Comparison of ENCODE assay signal across 8 mouse cellular contexts in genomic region chr4:134468578-134469266, GRCm38 (mm10). TPM values are rescaled to one million over a fixed set of nuclear protein-coding genes. Genes with fewer than 3 reads are reported as not detected.
DNase-seq lines count a peak whose midpoint lies in the region; ATAC-seq lines count a peak whose summit lies in the region.

No protein-coding gene starts in this region.

- H3K4me2 ChIP-seq in hindbrain, embryonic 13.5 days, result peak overlapping the region; percentile 85

- H3K27ac ChIP-seq in hindbrain, embryonic 13.5 days, result peak overlapping the region; percentile 99

- under 1% methylated on average over 56 of the region's 68 CpGs for WGBS in hindbrain, embryonic 13.5 days

- peak overlapping the region; percentile 96 for H3K4me3 ChIP-seq in hindbrain, embryonic 13.5 days

- no peaks in the 10 kb centered on the region for H3K9me3 ChIP-seq in hindbrain, embryonic 13.5 days

- H3K9ac ChIP-seq in hindbrain, embryonic 13.5 days, result peak overlapping the region; percentile 99

- H3K27me3 ChIP-seq in hindbrain, embryonic 13.5 days, result no peaks in the 10 kb centered on the region

- peak; percentile 97 for DNase-seq in Muller cell, postnatal 12 days (ENCODE audit: inconsistent ontology term)
- peak; percentile 96 for DNase-seq in cerebellum, adult 9-11 months
- DNase-seq in frontal cortex, postnatal 10 days (ENCODE audit: low spot score in 2 of 2), result peak; percentile 91 to 92
- peak; percentile 86 to 92 for DNase-seq in layer of hippocampus, postnatal 25 days (ENCODE audit: extremely low spot score in 1 of 2, low spot score in 1 of 2)
- peak; percentile 96 for DNase-seq in lung, postnatal 25 days (ENCODE audit: low spot score)
- DNase-seq in retina, embryonic 14.5 days (ENCODE audit: low spot score), result peak; percentile 97
- peak; percentile 100 for DNase-seq in thymus, postnatal 4 days

- peaks cover 25% of the 10 kb centered on the region for H3K36me3 ChIP-seq in hindbrain, embryonic 13.5 days

- ATAC-seq in hindbrain, embryonic 13.5 days (ENCODE audit: low FRiP score), result peak; percentile 87

- H3K4me1 ChIP-seq in hindbrain, embryonic 13.5 days (replicated peaks), result peaks cover 49% of the 10 kb centered on the region

RNA-seq across cellular contexts. Expression of gene Stmn1, which starts 0.6 kb away (rescaled TPM):
- polyA plus RNA-seq in hindbrain, embryonic 13.5 days (2015; fragmentation: Nextera tagmentation; extraction: Ambion mirVana), result 6,917 and 6,921 TPM in 2 replicates
- 100 to 1,000 TPM; 338 to 387 TPM for total RNA-seq in layer of hippocampus, postnatal 25 days (2021)

RNA-seq across cellular contexts. Expression of gene Paqr7, which starts 27.8 kb away (rescaled TPM):
- 20.2 and 21.5 TPM in 2 replicates for polyA plus RNA-seq in hindbrain, embryonic 13.5 days (2015; fragmentation: Nextera tagmentation; extraction: Ambion mirVana)
- total RNA-seq in layer of hippocampus, postnatal 25 days (2021), result 10 to 100 TPM; 53.2 to 66.7 TPM

RNA-seq across cellular contexts. Expression of gene Aunip, which starts 42.1 kb away (rescaled TPM):
- polyA plus RNA-seq in hindbrain, embryonic 13.5 days (2015; fragmentation: Nextera tagmentation; extraction: Ambion mirVana), result 2.6 and 2.8 TPM in 2 replicates
- total RNA-seq in layer of hippocampus, postnatal 25 days (2021), result under 1 TPM in 1 of 2 experiments, not detected in 1; 0.57 TPM

Comparison
In these comparisons a context has a peak if more than half of its experiments do, and no peak if none do; other contexts are left out.
1. Peak in every context shown above with its lines: DNase-seq, ATAC-seq, H3K4me3 ChIP-seq and H3K27ac ChIP-seq.